Mouse (Mus musculus): ENCODE results near the gene Mrps35. TPM values are rescaled to one million over a fixed set of nuclear protein-coding genes. Genes with fewer than 3 reads are reported as not detected.

Gene Mrps35
- polyA plus RNA-seq, 1 experiment from 2014 or later = 62.5 TPM

- Histone ChIP-seq H3K27ac (ENCODE audit: low read depth) (no peak within 1 kb of the TSS), H3K36me3 (replicated peaks; ENCODE audit: insufficient read depth, low read length) (peaks cover 20% of the 10 kb centered on the region), H3K4me1 (ENCODE audit: insufficient read depth) (no peaks in the 10 kb centered on the region), H3K9ac (replicated peaks) (no peak within 1 kb of the TSS), H3K4me3 (ENCODE audit: low read depth, low read length) (no peak within 1 kb of the TSS), H3K4me2 (ENCODE audit: low read depth, low read length) (no peak within 1 kb of the TSS), H3K9me3 (ENCODE audit: low read length) (no peaks in the 10 kb centered on the region), H3K27me3 (ENCODE audit: insufficient read depth, low read length) (no peaks in the 10 kb centered on the region)
- TF ChIP-seq CTCF (IDR thresholded peaks at IDR 0.05; ENCODE audit: low read depth) = no peak
- no peak for TF ChIP-seq EP300 (IDR thresholded peaks at IDR 0.05; ENCODE audit: low read depth)
- peak; percentile 9 for DNase-seq
- WGBS (ENCODE audit: insufficient replicate concordance) = 68% methylated on average over 13 of the region's 13 CpGs
- ATAC-seq = no peak
Measured at GRCm38 (mm10) chr6:147032303-147032925, 10.2 kb upstream of the Mrps35 start, which contains the start of gene Rep15. Gene Rep15 (plus strand): TSS chr6:147032584.

- Histone ChIP-seq H3K4me2 (ENCODE audit: low read depth, low read length) (peak overlapping the region; percentile 89), H3K27ac (ENCODE audit: low read depth) (no peak overlapping the region), H3K4me3 (ENCODE audit: low read depth, low read length) (peak overlapping the region; percentile 97), H3K9me3 (ENCODE audit: low read length) (no peaks in the 10 kb centered on the region), H3K4me1 (ENCODE audit: insufficient read depth) (peaks cover 18% of the 10 kb centered on the region), H3K27me3 (ENCODE audit: insufficient read depth, low read length) (no peaks in the 10 kb centered on the region), H3K9ac (replicated peaks) (peak overlapping the region; percentile 95), H3K36me3 (replicated peaks; ENCODE audit: insufficient read depth, low read length) (peaks cover 10% of the 10 kb centered on the region; the same call in 1 of the 2 replicates)
- DNase-seq (peak; percentile 10), ATAC-seq (no peak)
- TF ChIP-seq CTCF (IDR thresholded peaks at IDR 0.05; ENCODE audit: low read depth) (no peak), EP300 (IDR thresholded peaks at IDR 0.05; ENCODE audit: low read depth) (no peak)
- 37% methylated on average over 7 of the region's 7 CpGs for WGBS (ENCODE audit: insufficient replicate concordance)
Measured at GRCm38 (mm10) chr6:147043633-147044032, 1.1 kb downstream of the Mrps35 start.

- Histone ChIP-seq H3K36me3 (replicated peaks; ENCODE audit: insufficient read depth, low read length) (peaks cover 37% of the 10 kb centered on the region), H3K9me3 (ENCODE audit: low read length) (no peaks in the 10 kb centered on the region), H3K27ac (ENCODE audit: low read depth) (no peak overlapping the region), H3K4me2 (ENCODE audit: low read depth, low read length) (no peak overlapping the region), H3K27me3 (ENCODE audit: insufficient read depth, low read length) (no peaks in the 10 kb centered on the region), H3K9ac (replicated peaks) (no peak overlapping the region), H3K4me1 (ENCODE audit: insufficient read depth) (peaks cover 2% of the 10 kb centered on the region), H3K4me3 (ENCODE audit: low read depth, low read length) (no peak overlapping the region)
- TF ChIP-seq EP300 (IDR thresholded peaks at IDR 0.05; ENCODE audit: low read depth) (no peak), CTCF (IDR thresholded peaks at IDR 0.05; ENCODE audit: low read depth) (no peak)
- DNase-seq (peak; percentile 5), ATAC-seq (no peak)
- 90% methylated on average over 13 of the region's 13 CpGs for WGBS (ENCODE audit: insufficient replicate concordance)
Measured at GRCm38 (mm10) chr6:147049239-147049805, 6.8 kb downstream of the Mrps35 start.

- Histone ChIP-seq H3K4me1 (ENCODE audit: insufficient read depth) (no peaks in the 10 kb centered on the region), H3K4me2 (ENCODE audit: low read depth, low read length) (no peak overlapping the region), H3K27me3 (ENCODE audit: insufficient read depth, low read length) (no peaks in the 10 kb centered on the region), H3K9ac (replicated peaks) (no peak overlapping the region), H3K9me3 (ENCODE audit: low read length) (no peaks in the 10 kb centered on the region), H3K4me3 (ENCODE audit: low read depth, low read length) (no peak overlapping the region), H3K36me3 (replicated peaks; ENCODE audit: insufficient read depth, low read length) (peaks cover 53% of the 10 kb centered on the region), H3K27ac (ENCODE audit: low read depth) (0 out of 2 replicates have a peak overlapping the region, but pooled peaks have one; percentile 2)
- 73% methylated on average over 8 of the region's 8 CpGs for WGBS (ENCODE audit: insufficient replicate concordance)
- ATAC-seq = peak; percentile 77
- DNase-seq = peak; percentile 20
- no peak for TF ChIP-seq EP300 (IDR thresholded peaks at IDR 0.05; ENCODE audit: low read depth)
- TF ChIP-seq CTCF (IDR thresholded peaks at IDR 0.05; ENCODE audit: low read depth) = no peak
Measured at GRCm38 (mm10) chr6:147051666-147052065, 9.1 kb downstream of the Mrps35 start.

- Histone ChIP-seq H3K9ac (replicated peaks) (no peak overlapping the region), H3K36me3 (replicated peaks; ENCODE audit: insufficient read depth, low read length) (peaks cover 56% of the 10 kb centered on the region), H3K4me2 (ENCODE audit: low read depth, low read length) (0 out of 2 replicates have a peak overlapping the region, but pooled peaks have one; percentile 9), H3K9me3 (ENCODE audit: low read length) (no peaks in the 10 kb centered on the region), H3K4me1 (ENCODE audit: insufficient read depth) (no peaks in the 10 kb centered on the region), H3K27ac (ENCODE audit: low read depth) (no peak overlapping the region), H3K4me3 (ENCODE audit: low read depth, low read length) (no peak overlapping the region), H3K27me3 (ENCODE audit: insufficient read depth, low read length) (no peaks in the 10 kb centered on the region)
- WGBS (ENCODE audit: insufficient replicate concordance) = 75% methylated on average over 9 of the region's 9 CpGs
- TF ChIP-seq CTCF (IDR thresholded peaks at IDR 0.05; ENCODE audit: low read depth) (no peak), EP300 (IDR thresholded peaks at IDR 0.05; ENCODE audit: low read depth) (no peak)
- DNase-seq = peak; percentile 10
- 0 out of 2 replicates have a peak, but pooled peaks have one; percentile 5 for ATAC-seq
Measured at GRCm38 (mm10) chr6:147052440-147052839, 9.9 kb downstream of the Mrps35 start.

- Histone ChIP-seq H3K4me3 (ENCODE audit: low read depth, low read length) (no peak overlapping the region), H3K9me3 (ENCODE audit: low read length) (no peaks in the 10 kb centered on the region), H3K27me3 (ENCODE audit: insufficient read depth, low read length) (no peaks in the 10 kb centered on the region), H3K9ac (replicated peaks) (no peak overlapping the region), H3K4me1 (ENCODE audit: insufficient read depth) (no peaks in the 10 kb centered on the region), H3K27ac (ENCODE audit: low read depth) (no peak overlapping the region), H3K36me3 (replicated peaks; ENCODE audit: insufficient read depth, low read length) (peaks cover 52% of the 10 kb centered on the region), H3K4me2 (ENCODE audit: low read depth, low read length) (no peak overlapping the region)
- TF ChIP-seq CTCF (IDR thresholded peaks at IDR 0.05; ENCODE audit: low read depth) (no peak), EP300 (IDR thresholded peaks at IDR 0.05; ENCODE audit: low read depth) (no peak)
- DNase-seq (peak; percentile 5), ATAC-seq (no peak)
- 89% methylated on average over 19 of the region's 19 CpGs for WGBS (ENCODE audit: insufficient replicate concordance)
Measured at GRCm38 (mm10) chr6:147053785-147054646, 11.5 kb downstream of the Mrps35 start.
